Mouse (Mus musculus) kidney, adult 2 months (tissue): ENCODE results near the gene Armc12. TPM values are rescaled to one million over a fixed set of nuclear protein-coding genes. Genes with fewer than 3 reads are reported as not detected.
A peak's percentile ranks its signal among the peaks of the same experiment; 100 is the strongest.

Experiments
- DNase-seq: peaks from one replicate; pipeline ENCODE4 v3.0.0; 2021
- H3K27ac ChIP-seq: fragments of 200-500 bp; 2 replicates; pipeline ENCODE4 v1.5.1; 2012; ENCODE audit warnings: low read depth, low read length, control low read depth, inconsistent platforms; ENCODE audit not compliant: insufficient read depth
- H3K27me3 ChIP-seq: fragments of 200-500 bp; replicated peaks from 2 replicates; pipeline ENCODE4 v1.6.1; 2012; ENCODE audit warnings: mild to moderate bottlenecking, moderate library complexity, low read length, inconsistent platforms; ENCODE audit not compliant: control insufficient read depth, insufficient read depth
- H3K36me3 ChIP-seq: fragments of 200-500 bp; 2 replicates; pipeline ENCODE4 v1.6.1; 2012; ENCODE audit warnings: mild to moderate bottlenecking, moderate library complexity, low read length, inconsistent platforms; ENCODE audit not compliant: control insufficient read depth, insufficient read depth
- H3K4me1 ChIP-seq: fragments of 200-500 bp; 2 replicates; pipeline ENCODE4 v1.6.1; 2011; ENCODE audit warnings: low read length; ENCODE audit not compliant: control insufficient read depth, insufficient read depth
- H3K4me3 ChIP-seq: fragments of 200-500 bp; 2 replicates; pipeline ENCODE4 v1.5.1; 2011; ENCODE audit warnings: mild to moderate bottlenecking, low read depth, low read length, control low read depth; ENCODE audit not compliant: insufficient read depth
- CTCF ChIP-seq: fragments of 200-500 bp; conservative IDR thresholded peaks from 2 replicates; pipeline ENCODE4 v1.5.1; 2011; ENCODE audit warnings: low read depth, mild to moderate bottlenecking, control low read depth, low read length, moderate library complexity, mixed read lengths; ENCODE audit not compliant: insufficient read depth, insufficient read length
- POLR2A ChIP-seq: fragments of 200-500 bp; IDR thresholded peaks from one replicate; pipeline ENCODE4 v1.6.1; 2011; ENCODE audit warnings: low read depth, low read length, control low read depth
- WGBS: fragments of 180-500 bp; shearing (Covaris S2); methylation state at CpG from one replicate; pipeline ENCODE4 v1.1.7; 2018; 5-methylcytosine and 5-hydroxymethylcytosine counted together
- polyA plus RNA-seq: library from polyadenylated mRNA; depleted of rRNA; stranded (reverse); fragments of >200 nt; gene quantifications from 2 replicates; pipeline ENCODE4 v1.2.3, GENCODE M21; 2012

Armc12 gene
- polyA plus RNA-seq, 1 experiment = not detected

DNA sequence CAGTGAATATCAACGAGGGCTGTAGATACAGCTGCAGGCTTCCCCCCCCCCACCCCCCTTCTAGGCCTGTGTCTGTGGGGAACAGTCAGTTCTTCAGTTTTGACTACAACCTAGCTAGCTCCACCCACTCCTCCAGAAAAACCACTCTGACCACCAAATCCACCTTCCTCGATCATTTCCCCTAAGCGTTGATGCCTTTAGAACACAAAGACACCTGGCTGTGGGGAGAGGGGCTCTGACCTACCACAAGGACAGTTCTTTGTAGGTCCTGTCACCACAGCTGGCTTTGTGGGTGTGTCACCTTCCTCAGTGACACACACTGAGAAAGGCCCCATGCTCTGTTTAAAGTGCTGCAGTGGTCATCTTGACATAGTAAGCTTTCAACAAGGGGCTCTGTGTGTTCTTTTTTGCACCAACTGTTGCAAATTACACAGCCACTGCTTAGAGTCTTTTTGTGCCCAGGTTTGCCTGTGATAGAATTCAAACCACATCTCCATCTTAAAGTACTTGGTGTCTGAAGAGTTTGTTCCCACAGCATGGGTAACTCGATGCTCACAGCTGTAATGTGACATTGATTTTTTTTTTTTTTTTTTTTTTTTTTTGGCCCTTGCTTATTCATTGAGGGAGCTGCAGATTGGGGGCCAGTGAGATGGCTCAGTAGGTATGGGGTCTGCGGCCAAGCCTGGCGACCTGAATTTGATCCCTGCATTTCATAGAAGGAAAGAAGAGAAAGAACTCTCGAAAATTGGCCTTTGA lies 42.2 kb upstream of the Armc12 start:
- Histone ChIP-seq H3K4me1 (peaks cover 3% of the 10 kb centered on the region; the same call in 1 of the 2 replicates), H3K27ac (no peak overlapping the region), H3K4me3 (no peak overlapping the region), H3K36me3 (no peaks in the 10 kb centered on the region), H3K27me3 (no peaks in the 10 kb centered on the region)
- TF ChIP-seq CTCF (no peak), POLR2A (no peak)
- WGBS = 72% methylated on average over 7 of the region's 7 CpGs
- DNase-seq = no peak

DNA sequence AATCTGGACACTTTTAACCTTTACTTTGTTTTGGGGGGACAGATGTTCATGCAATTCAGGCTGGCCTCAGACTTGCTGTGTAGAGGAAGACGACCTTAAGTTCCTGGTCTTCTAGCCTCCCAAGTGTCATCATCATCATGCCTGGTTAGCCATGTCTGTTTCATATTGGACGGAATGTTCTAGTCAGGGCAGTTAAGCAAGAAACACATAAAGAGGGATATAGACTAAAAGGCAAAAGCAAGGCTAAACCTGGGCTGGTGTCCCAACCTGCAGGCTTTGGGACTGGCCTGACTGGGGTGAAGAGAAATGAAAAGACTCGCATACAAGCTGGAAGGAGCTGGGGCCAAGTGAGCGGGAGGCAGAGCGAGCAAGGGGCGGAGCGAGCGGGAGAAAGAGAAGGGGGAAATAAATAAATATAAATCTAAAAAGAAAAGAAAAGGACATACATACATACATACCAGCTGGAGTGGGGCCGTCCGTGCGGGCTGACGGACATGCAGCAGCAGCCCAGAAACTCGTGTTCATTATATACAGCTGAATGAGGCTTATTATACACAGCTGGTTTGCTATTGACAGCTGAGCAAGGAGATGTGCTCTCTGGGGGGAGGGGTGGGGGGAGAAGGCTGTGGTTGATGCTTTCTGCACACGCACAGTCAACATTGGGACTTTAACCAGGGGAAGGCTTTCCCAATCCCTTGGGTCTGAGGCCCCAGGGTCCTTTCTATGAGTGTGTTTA lies 39.4 kb upstream of the Armc12 start:
- TF ChIP-seq POLR2A = no peak
- TF ChIP-seq CTCF = no peak
- no peak for DNase-seq

DNA sequence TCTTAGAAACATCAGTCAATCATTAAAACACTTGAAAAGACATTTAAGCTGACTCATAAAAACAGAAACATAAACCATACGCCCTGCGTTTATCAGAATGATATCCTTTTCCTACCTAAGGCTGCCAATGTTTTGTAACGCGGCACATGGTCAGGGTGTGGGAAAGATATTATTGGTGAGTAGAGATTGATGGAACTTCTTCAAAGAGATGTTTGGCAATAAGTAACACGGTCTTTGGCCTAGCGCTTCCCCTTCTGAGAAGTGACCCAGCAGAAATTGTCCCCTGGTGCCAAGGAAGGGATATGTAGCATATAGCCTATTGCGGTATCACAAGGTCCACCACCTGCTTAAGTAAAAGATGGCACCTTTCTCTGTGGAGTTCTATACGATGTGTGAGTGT lies 34.8 kb upstream of the Armc12 start:
- Histone ChIP-seq H3K4me3 (no peak overlapping the region), H3K4me1 (no peaks in the 10 kb centered on the region; the same call in 1 of the 2 replicates), H3K27me3 (no peaks in the 10 kb centered on the region), H3K36me3 (no peaks in the 10 kb centered on the region), H3K27ac (no peak overlapping the region)
- TF ChIP-seq POLR2A (no peak), CTCF (no peak)
- DNase-seq = peak; percentile 33
- 83% methylated on average over 8 of the region's 8 CpGs for WGBS

More for the DNA sequence above, 39.4 kb upstream of the Armc12 start:
- H3K4me3 ChIP-seq = no peak overlapping the region
- no peaks in the 10 kb centered on the region for H3K27me3 ChIP-seq
- no peak overlapping the region for H3K27ac ChIP-seq
- H3K36me3 ChIP-seq = no peaks in the 10 kb centered on the region
- H3K4me1 ChIP-seq = peaks cover 2% of the 10 kb centered on the region; the same call in 1 of the 2 replicates
- 81% methylated on average over 14 of the region's 14 CpGs for WGBS

DNA sequence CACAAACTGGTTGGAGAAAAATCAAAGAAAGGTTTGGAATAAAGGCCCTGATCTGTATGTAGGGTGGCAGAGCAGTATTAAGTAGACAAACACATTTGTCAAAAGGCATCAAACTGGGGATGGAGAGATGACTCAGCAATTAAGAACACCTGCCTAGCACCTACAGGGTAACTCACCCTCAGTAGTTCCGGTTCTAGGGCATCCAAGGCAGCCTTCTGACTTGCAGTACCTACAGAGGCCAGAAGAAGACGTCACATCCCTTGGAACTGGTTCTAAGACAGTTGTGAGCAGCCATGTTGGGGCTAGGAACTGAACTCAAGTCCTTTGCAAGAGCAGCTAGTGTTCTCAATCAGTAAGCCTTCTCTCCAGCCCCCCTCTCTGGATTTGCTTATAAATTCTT lies 31.4 kb upstream of the Armc12 start:
- no peak for DNase-seq
- Histone ChIP-seq H3K36me3 (no peaks in the 10 kb centered on the region), H3K4me1 (no peaks in the 10 kb centered on the region; the same call in 1 of the 2 replicates), H3K27me3 (no peaks in the 10 kb centered on the region), H3K27ac (no peak overlapping the region), H3K4me3 (no peak overlapping the region)
- TF ChIP-seq CTCF (no peak), POLR2A (no peak)
- WGBS = 87% methylated on average over 2 of the region's 2 CpGs

DNA sequence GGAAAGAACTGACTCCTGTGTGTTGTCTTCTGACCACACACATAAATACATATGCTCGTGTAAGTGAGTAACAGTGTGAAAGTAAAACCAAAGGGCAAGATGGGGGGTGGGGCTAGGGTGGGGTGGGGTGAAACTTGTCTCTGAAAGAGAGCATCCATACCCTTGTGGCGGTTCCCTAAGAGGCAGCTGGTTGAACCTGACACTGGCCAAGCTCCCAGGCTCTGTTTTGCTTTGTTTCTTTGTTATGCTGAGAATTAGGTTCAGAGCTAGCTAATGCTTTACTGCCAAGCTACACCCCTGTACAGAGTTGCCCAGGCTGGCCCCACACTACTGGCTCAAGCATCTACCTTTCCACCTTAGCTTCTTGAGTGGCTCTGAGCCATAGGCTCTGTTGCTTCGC lies 30.1 kb upstream of the Armc12 start:
- no peak for DNase-seq
- WGBS = 96% methylated on average over 3 of the region's 3 CpGs
- Histone ChIP-seq H3K4me1 (no peaks in the 10 kb centered on the region; the same call in 1 of the 2 replicates), H3K36me3 (no peaks in the 10 kb centered on the region), H3K27ac (no peak overlapping the region), H3K27me3 (no peaks in the 10 kb centered on the region), H3K4me3 (no peak overlapping the region)
- TF ChIP-seq CTCF (no peak), POLR2A (no peak)

DNA sequence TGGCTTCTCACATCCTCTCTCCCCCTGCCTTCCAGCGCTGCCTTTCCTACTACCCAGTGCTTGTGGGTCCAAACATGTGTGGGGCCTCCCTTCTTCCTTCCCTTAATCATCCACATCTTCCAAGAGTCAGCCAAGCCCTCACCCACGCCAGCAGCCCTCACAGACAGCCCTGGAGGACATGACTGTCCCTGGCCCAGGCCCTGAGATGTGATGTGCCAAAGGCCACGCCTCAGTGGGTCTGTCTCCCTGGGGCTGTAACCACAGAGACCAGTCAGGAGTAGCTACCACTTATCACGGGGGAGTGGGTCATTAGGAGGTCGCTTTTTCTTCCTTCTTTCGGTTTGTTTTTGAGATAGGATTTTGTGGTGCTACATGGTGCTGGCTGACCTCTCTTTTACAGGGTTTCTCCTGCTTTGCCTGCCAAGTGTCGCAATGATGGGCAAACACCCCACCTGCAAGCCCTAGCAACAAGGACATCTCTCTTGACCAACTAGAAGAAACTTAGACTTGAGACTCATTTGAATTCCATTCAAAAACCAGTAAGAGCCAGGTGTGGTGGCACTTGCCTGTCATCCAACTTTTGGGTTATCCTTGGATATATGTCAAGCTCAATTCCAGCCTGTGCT lies 28.3 kb upstream of the Armc12 start:
- 49% methylated on average over 7 of the region's 7 CpGs for WGBS
- DNase-seq = no peak
- Histone ChIP-seq H3K4me3 (no peak overlapping the region), H3K27me3 (no peaks in the 10 kb centered on the region), H3K27ac (no peak overlapping the region), H3K36me3 (no peaks in the 10 kb centered on the region), H3K4me1 (no peaks in the 10 kb centered on the region)
- no peak for TF ChIP-seq CTCF
- TF ChIP-seq POLR2A = no peak

DNA sequence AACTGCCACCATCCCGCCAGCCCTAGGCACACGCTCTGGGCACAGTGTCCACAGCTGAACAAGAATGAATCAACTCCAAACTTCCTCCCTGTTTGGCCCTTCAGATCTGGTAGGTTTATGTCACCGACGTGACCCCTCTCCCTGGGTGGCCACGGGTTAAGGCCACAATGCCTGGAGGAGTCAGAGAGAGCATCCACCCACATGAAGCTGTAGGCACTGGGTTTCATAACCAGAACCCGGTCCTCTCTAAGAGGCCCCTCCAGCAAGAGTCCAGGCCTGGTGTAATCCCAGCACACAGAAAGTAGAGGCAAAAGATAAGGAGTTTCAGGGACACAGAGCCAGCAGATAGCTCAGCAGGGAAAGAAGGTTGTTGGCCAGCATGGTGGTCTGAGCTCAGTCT lies 26.4 kb upstream of the Armc12 start:
- no peak for TF ChIP-seq POLR2A
- TF ChIP-seq CTCF = no peak
- Histone ChIP-seq H3K4me3 (no peak overlapping the region), H3K27ac (no peak overlapping the region), H3K27me3 (no peaks in the 10 kb centered on the region), H3K36me3 (no peaks in the 10 kb centered on the region), H3K4me1 (no peaks in the 10 kb centered on the region)
- DNase-seq = no peak
- WGBS = 72% methylated on average over 6 of the region's 6 CpGs
